In the genomic region with DNA sequence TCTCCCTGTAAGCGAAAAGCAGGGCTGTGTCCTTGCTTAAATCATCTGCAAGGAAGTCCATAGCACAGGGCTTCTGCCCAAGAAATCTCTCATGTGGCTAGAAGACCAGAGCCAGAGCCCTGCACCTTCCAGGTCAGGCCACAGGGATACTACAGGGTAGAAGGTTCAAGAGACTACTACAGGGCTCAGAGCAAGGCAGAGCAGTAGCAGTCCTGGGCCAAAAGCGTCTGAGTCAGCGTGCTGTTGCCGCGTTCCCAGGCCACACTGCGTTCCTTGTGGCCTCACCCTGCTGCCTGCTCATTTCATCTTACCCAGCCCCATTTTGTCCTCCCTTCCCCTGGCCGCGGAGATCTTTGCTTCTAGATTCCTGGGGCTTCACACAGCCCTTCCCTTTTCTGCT, we compare ENCODE assay signal across 13 mouse cellular contexts.
DNase-seq lines count a peak whose midpoint lies in the region; ATAC-seq lines count a peak whose summit lies in the region.
"Had no signal": no experiment of that assay in that cellular context is flagged by ENCODE, and none has a peak within 500 bp of the region (broad histone marks: within the 10 kb centered on the region; RNA-seq: fewer than 3 reads in every experiment).

No protein-coding gene starts in this region.

- no peak overlapping the region for H3K4me3 ChIP-seq in kidney, embryonic 14.5 days (ENCODE audit: low read length)
- H3K4me3 ChIP-seq: forebrain, embryonic 15.5 days; hindbrain, embryonic 10.5 days; liver, embryonic 13.5 days had no signal

- H3K9ac ChIP-seq in kidney, embryonic 14.5 days (ENCODE audit: low read depth, low read length), result no peak overlapping the region
- H3K9ac ChIP-seq: forebrain, embryonic 15.5 days; liver, embryonic 13.5 days had no signal

- peak overlapping the region; percentile 12; the same call in 1 of the 2 replicates for H3K27ac ChIP-seq in kidney, embryonic 14.5 days (ENCODE audit: low read depth, low read length)
- H3K27ac ChIP-seq: forebrain, embryonic 15.5 days; hindbrain, embryonic 10.5 days; liver, embryonic 13.5 days had no signal

- 57% methylated on average over 8 of the region's 8 CpGs for WGBS in kidney, embryonic 14.5 days

- no peaks in the 10 kb centered on the region for H3K9me3 ChIP-seq in kidney, embryonic 14.5 days (ENCODE audit: control insufficient read depth, low read length)
- H3K9me3 ChIP-seq: forebrain, embryonic 15.5 days; hindbrain, embryonic 10.5 days; liver, embryonic 13.5 days had no signal

- H3K27me3 ChIP-seq in kidney, embryonic 14.5 days (ENCODE audit: control insufficient read depth, insufficient read depth, low read length), result no peaks in the 10 kb centered on the region
- H3K27me3 ChIP-seq: forebrain, embryonic 15.5 days; liver, embryonic 13.5 days had no signal

- no peak overlapping the region for H3K4me2 ChIP-seq in kidney, embryonic 14.5 days (replicated peaks; ENCODE audit: low read depth, low read length)
- H3K4me2 ChIP-seq: forebrain, embryonic 15.5 days; liver, embryonic 13.5 days had no signal

- ATAC-seq in kidney, embryonic 14.5 days (ENCODE audit: low FRiP score, low TSS enrichment), result peak; percentile 32; the same call in 1 of the 2 replicates
- ATAC-seq: forebrain, embryonic 15.5 days had no signal

- no peaks in the 10 kb centered on the region for H3K36me3 ChIP-seq in kidney, embryonic 14.5 days (ENCODE audit: control insufficient read depth, insufficient read depth, low read length)
- H3K36me3 ChIP-seq: forebrain, embryonic 15.5 days; hindbrain, embryonic 10.5 days; liver, embryonic 13.5 days had no signal

- H3K4me1 ChIP-seq in kidney, embryonic 14.5 days (ENCODE audit: control insufficient read depth, insufficient read depth, low read length), result 0 out of 2 replicates have a peak, but pooled peaks cover 6% of the 10 kb centered on the region
- H3K4me1 ChIP-seq: forebrain, embryonic 15.5 days; liver, embryonic 13.5 days had no signal

- peak; percentile 23 to 39 for DNase-seq in adrenal gland, adult (ENCODE audit: inconsistent age in 2 of 2, low spot score in 1 of 2)
- no peak for DNase-seq in adrenal gland, adult 8-10 months
- DNase-seq in urinary bladder, postnatal 25 days (ENCODE audit: low spot score), result peak; percentile 9
- no peak for DNase-seq in urinary bladder, postnatal 10 days (ENCODE audit: low spot score)
- DNase-seq in right cerebral cortex, adult 18-20 months, result no peak
- no peak for DNase-seq in lung, postnatal 4 days
- no peak for DNase-seq in layer of hippocampus, adult 18-20 months (ENCODE audit: low spot score in 2 of 2)
- DNase-seq: layer of hippocampus, adult 9-11 months; liver, embryonic 13.5 days; thymus, postnatal 4 days had no signal

Comparison
In these comparisons a context has a peak if more than half of its experiments do, and no peak if none do; other contexts are left out.
1. DNase-seq: peak in adrenal gland, adult (2 of 2) and urinary bladder, postnatal 25 days (single experiment); none in adrenal gland, adult 8-10 months (single experiment), urinary bladder, postnatal 10 days (single experiment), right cerebral cortex, adult 18-20 months (single experiment), lung, postnatal 4 days (0 of 2) and layer of hippocampus, adult 18-20 months (0 of 2).